10 mouse cellular contexts compared by ENCODE assay signal in the genomic region with DNA sequence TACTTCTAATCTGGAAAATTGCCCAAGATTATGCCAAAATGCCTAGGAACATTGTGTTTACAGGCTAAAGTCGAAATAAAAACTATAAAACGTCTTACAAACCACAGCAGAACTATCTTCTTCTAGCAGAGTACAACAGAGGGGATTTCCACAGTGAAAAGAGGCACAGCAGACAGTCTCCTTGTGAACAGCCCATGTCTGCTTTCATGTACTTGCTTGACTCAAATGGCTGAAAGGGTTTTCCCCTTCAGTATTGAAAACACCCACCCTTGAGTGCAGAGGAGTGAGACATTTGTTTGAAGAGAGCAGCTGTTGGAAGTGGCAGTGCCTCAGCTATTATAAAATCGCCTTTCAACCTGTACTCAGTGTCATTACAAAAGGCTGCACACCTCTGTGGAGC.
"Had no signal": no experiment of that assay in that cellular context is flagged by ENCODE, and none has a peak within 500 bp of the region (broad histone marks: within the 10 kb centered on the region; RNA-seq: fewer than 3 reads in every experiment).

No protein-coding gene starts in this region.

- ATAC-seq: liver, embryonic 12.5 days; midbrain, embryonic 13.5 days had no signal

- DNase-seq: kidney, postnatal 25 days; layer of hippocampus, adult 9-11 months; liver; lung, adult 18-20 months; lung, postnatal 10 days; lung, postnatal 36 days; thymus, adult 18-20 months; thymus, postnatal 36 days had no signal
